Comparison of ENCODE assay signal across 19 mouse cellular contexts in genomic region chr1:188830527-188831407, GRCm38 (mm10).
DNase-seq lines count a peak whose midpoint lies in the region; ATAC-seq and TF ChIP-seq lines count a peak whose summit lies in the region.
"Had no signal": no experiment of that assay in that cellular context is flagged by ENCODE, and none has a peak within 500 bp of the region (broad histone marks: within the 10 kb centered on the region; RNA-seq: fewer than 3 reads in every experiment).

No protein-coding gene starts in this region.

- no peaks in the 10 kb centered on the region for H3K4me1 ChIP-seq in lung, embryonic 16.5 days (replicated peaks; ENCODE audit: control insufficient read depth, insufficient read depth, low read length)
- H3K4me1 ChIP-seq in lung, adult 2 months (ENCODE audit: control insufficient read depth, insufficient read depth, low read length) = no peaks in the 10 kb centered on the region
- peaks cover 5% of the 10 kb centered on the region; the same call in 1 of the 2 replicates for H3K4me1 ChIP-seq in embryonic facial prominence, embryonic 12.5 days

- H3K9me3 ChIP-seq in lung, embryonic 16.5 days (ENCODE audit: control insufficient read depth, low read length) = no peaks in the 10 kb centered on the region
- no peaks in the 10 kb centered on the region for H3K9me3 ChIP-seq in embryonic facial prominence, embryonic 12.5 days
- H3K9me3 ChIP-seq: heart, embryonic 13.5 days had no signal

- no peak for TF ChIP-seq POLR2A in lung, adult 2 months (IDR thresholded peaks at IDR 0.05; ENCODE audit: borderline replicate concordance, extremely low read depth, low read depth, low read length)

- no peak overlapping the region for H3K4me3 ChIP-seq in lung, embryonic 16.5 days (ENCODE audit: low read length)
- no peak overlapping the region for H3K4me3 ChIP-seq in lung, adult 2 months (replicated peaks; ENCODE audit: extremely low read depth, low read depth, low read length)
- H3K4me3 ChIP-seq in embryonic facial prominence, embryonic 12.5 days = no peak overlapping the region
- H3K4me3 ChIP-seq: heart, embryonic 13.5 days; myocyte had no signal

- WGBS in lung, embryonic 16.5 days = 40% methylated on average over 11 of the region's 11 CpGs
- 47% methylated on average over 11 of the region's 11 CpGs for WGBS in lung, adult 2 months
- WGBS in embryonic facial prominence, embryonic 12.5 days = 50% methylated on average over 11 of the region's 11 CpGs

- H3K27ac ChIP-seq in lung, embryonic 16.5 days (ENCODE audit: low read length) = no peak overlapping the region
- peak overlapping the region; percentile 31; the same call in 1 of the 2 replicates for H3K27ac ChIP-seq in embryonic facial prominence, embryonic 12.5 days
- H3K27ac ChIP-seq: heart, embryonic 13.5 days had no signal

- no peak overlapping the region for H3K9ac ChIP-seq in lung, embryonic 16.5 days (ENCODE audit: low read length)
- H3K9ac ChIP-seq in embryonic facial prominence, embryonic 12.5 days = no peak overlapping the region
- H3K9ac ChIP-seq: heart, embryonic 13.5 days had no signal

- H3K4me2 ChIP-seq in lung, embryonic 16.5 days (ENCODE audit: low read depth, low read length) = no peak overlapping the region
- no peak overlapping the region for H3K4me2 ChIP-seq in embryonic facial prominence, embryonic 12.5 days (replicated peaks)
- H3K4me2 ChIP-seq: heart, embryonic 13.5 days; midbrain, embryonic 11.5 days had no signal

- H3K36me3 ChIP-seq in lung, embryonic 16.5 days (ENCODE audit: control insufficient read depth, insufficient read depth, low read length) = no peaks in the 10 kb centered on the region
- no peaks in the 10 kb centered on the region for H3K36me3 ChIP-seq in embryonic facial prominence, embryonic 12.5 days
- H3K36me3 ChIP-seq: heart, embryonic 13.5 days had no signal

- DNase-seq in lung, adult 2 months = no peak
- DNase-seq in liver = peak; percentile 23
- no peak for DNase-seq in layer of hippocampus, adult 8-10 months (ENCODE audit: low spot score in 2 of 2)
- no peak for DNase-seq in testis, postnatal 10 days (ENCODE audit: low spot score)
- DNase-seq in adrenal gland, postnatal 25 days = no peak
- DNase-seq: adrenal gland, postnatal 14 days; B cell, adult 2 months; cerebellum, postnatal 36 days; gastrocnemius, postnatal 36 days; kidney, adult 2 months; kidney, postnatal 4 days; right cerebral cortex, postnatal 14 days; thymus, postnatal 14 days had no signal

- H3K27me3 ChIP-seq in lung, embryonic 16.5 days (ENCODE audit: control insufficient read depth, insufficient read depth, low read depth, low read length) = no peaks in the 10 kb centered on the region
- no peaks in the 10 kb centered on the region for H3K27me3 ChIP-seq in embryonic facial prominence, embryonic 12.5 days
- H3K27me3 ChIP-seq: heart, embryonic 13.5 days had no signal

- ATAC-seq in lung, embryonic 16.5 days (ENCODE audit: low read depth) = peak; percentile 26; the same call in 1 of the 2 replicates
- ATAC-seq in embryonic facial prominence, embryonic 12.5 days (ENCODE audit: insufficient number of reproducible peaks, insufficient read depth, low FRiP score, low TSS enrichment) = no peak; the same call in 1 of the 2 replicates
- ATAC-seq: lung, postnatal 0 days had no signal

- TF ChIP-seq CTCF in lung, adult 2 months (IDR thresholded peaks at IDR 0.05; ENCODE audit: insufficient read depth, low read length) = no peak
